Mouse (Mus musculus) right cerebral cortex, postnatal 36 days (tissue): ENCODE measurements at regions not wholly inside any gene's neighbourhood (a gene's known extent, or its start where the extent isn't known, plus 50 kb on each side); places are given as distances from the start of the nearest gene placed in this dataset.

Source experiments
- DNase-seq, 2 experiments: peaks; one replicate each; pipeline ENCODE4 v3.0.0; 2022; ENCODE audit warnings: low spot score in 2 of 2, mixed read lengths in 1 of 2

DNA sequence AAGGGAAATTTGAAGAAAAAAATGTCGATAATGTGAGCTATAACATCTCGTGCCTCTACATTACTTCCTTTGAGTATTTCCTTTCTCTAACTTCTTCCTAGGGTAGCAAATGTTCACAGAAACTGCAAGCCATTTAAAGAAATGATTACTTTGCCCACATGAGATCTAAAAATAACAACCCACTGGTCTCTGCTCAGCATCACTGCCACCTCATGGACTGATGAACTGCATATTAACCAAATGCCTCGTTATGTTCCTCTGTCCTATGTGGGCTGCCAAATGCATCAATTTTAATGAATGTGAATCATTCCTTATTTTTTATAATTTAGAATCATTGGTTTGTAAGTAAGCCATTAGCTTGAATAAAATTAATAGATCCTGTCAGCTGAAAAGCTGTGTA, 590.0 kb upstream of the Nr3c2 start:
- DNase-seq = no peak

DNA sequence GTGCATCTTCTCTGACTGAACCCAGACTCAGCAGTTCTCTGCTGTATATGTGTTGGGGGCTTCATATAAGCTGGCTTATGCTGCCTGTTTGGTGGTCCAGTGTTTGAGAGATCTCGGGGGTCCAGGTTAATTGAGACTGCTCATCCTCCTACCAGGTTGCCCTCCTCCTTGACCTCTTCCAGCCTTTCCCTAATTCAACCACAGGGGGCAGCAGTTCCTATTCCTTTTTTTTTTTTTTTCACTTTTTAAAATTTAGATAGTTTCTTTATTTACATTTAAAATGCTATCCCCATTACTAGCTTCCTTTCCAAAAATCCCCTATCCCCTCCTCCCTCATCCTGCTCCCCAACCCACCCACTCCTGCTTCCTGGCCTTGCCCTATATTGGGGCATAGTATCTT, 570.7 kb upstream of the Nr3c2 start:
- DNase-seq = no peak

DNA sequence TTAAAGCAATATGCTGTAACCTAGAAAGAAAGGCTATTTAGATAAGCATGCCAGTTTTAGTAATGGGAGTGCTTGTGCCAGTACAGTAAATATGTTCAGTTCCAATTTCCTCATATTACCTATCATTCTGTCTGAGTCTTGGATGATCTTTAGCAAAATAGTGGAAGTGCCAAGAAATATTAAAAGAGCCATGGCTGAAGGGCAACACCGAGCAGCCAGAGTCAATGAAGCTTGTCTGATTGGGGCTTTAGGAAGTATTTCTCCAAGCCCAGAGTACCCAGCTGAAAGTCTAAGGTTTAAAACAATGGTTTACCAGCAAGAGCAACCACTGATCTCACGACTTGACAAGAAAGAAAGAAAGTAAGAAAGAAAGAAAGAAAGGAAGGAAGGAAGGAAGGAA, 556.2 kb upstream of the Nr3c2 start:
- no peak for DNase-seq

- no peak for DNase-seq
These were observed 553.1 kb upstream of the Nr3c2 start for GRCm38 (mm10) chr8:76346150-76346549.

- DNase-seq = no peak
These were observed 552.4 kb upstream of the Nr3c2 start for GRCm38 (mm10) chr8:76346832-76347231.

DNA sequence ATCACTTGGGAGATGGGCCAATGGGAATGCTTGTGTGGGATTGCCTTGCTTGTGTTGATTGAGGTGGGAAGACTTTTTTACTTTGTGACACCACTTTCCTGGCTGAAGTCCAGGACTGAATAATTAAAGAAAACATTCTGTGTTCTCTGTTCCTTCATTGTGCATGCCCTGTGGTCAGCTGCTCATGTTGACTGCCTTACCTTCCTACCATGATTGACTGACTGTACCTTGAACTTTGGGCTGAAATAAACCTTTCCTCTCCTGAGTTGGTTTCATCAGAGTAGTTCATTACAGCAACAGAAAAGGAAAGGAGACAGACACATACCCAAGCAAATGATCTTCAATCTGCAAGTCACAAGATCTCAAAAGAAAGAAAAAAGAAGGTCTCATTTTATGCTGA, 524.9 kb upstream of the Nr3c2 start:
- DNase-seq = no peak

GRCm38 (mm10) chr8:76377711-76378110, 521.5 kb upstream of the Nr3c2 start:
- DNase-seq = no peak

GRCm38 (mm10) chr8:76381643-76382042, 517.6 kb upstream of the Nr3c2 start:
- no peak for DNase-seq

GRCm38 (mm10) chr8:76383583-76384281, 515.5 kb upstream of the Nr3c2 start:
- DNase-seq = no peak

DNA sequence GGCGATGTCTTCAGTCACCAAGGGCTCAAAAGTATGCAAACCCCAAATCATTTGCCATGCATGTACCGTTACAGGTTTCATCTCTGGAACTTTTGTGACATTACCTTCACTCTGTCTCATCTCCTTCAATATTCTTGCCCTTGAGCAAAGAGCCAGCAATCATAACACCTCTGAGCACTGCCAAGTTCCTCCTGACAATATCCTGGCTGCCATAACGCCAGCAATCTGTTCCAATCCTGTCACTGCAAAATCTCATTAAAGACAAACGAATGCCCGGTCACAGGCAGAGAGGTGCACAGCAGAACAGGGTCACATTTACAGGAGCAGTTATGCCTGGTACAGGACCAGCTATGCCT, 515.0 kb upstream of the Nr3c2 start:
- no peak for DNase-seq

- DNase-seq = no peak
These were observed 507.2 kb upstream of the Nr3c2 start for GRCm38 (mm10) chr8:76392004-76392403.

- no peak for DNase-seq
These were observed 476.8 kb upstream of the Nr3c2 start for GRCm38 (mm10) chr8:76422459-76422858.

- DNase-seq = no peak
These were observed 476.2 kb upstream of the Nr3c2 start for GRCm38 (mm10) chr8:76422861-76423532.

- peak; percentile 2 to 4 for DNase-seq
These were observed 469.4 kb upstream of the Nr3c2 start for GRCm38 (mm10) chr8:76429818-76430217.

- no peak for DNase-seq
These were observed 466.4 kb upstream of the Nr3c2 start for GRCm38 (mm10) chr8:76432813-76433212.

DNA sequence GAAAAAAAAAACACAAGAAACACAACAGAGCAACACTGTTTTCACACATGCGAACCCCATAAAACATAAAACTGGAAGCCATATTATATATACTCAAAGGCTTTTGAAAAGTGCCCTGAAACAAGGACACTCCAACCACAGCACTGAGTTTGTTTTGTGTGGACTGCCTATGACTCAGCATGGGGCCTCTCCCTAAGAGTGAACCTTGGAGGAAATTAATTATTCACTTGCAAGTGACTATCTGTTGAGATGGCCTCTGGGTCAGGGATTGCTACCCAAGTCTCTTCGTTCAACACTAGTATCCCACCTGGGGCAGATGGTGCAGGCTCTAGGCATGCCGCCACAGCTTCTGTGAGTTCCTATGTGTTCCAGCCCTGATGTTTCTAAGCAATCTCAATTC, 461.3 kb upstream of the Nr3c2 start:
- no peak for DNase-seq

- DNase-seq = no peak
These were observed 424.6 kb upstream of the Nr3c2 start for GRCm38 (mm10) chr8:76474464-76475208.

DNA sequence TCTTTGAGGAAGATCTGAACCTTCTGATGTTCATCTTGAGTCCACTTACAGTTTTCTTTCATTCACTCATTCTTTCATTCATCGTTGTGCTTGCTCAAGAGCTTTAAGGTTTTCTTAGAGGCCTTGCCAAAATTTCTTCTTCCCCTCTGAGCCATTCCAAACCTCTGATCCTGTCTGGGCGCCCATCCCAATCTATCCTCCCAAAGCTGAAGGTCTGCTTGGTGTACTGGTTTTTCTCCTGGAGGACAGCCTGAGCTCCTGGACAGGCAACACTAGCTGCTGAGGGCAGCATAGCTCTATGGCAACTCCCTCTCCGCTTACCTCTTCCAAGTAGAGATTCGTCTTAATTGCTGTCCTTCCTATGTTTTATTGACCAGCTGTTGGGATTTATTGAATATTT, 420.3 kb upstream of the Nr3c2 start:
- DNase-seq = no peak

GRCm38 (mm10) chr8:76503621-76504020, 395.6 kb upstream of the Nr3c2 start:
- DNase-seq = no peak

- DNase-seq = no peak
These were observed 392.0 kb upstream of the Nr3c2 start for GRCm38 (mm10) chr8:76507247-76507646.

DNA sequence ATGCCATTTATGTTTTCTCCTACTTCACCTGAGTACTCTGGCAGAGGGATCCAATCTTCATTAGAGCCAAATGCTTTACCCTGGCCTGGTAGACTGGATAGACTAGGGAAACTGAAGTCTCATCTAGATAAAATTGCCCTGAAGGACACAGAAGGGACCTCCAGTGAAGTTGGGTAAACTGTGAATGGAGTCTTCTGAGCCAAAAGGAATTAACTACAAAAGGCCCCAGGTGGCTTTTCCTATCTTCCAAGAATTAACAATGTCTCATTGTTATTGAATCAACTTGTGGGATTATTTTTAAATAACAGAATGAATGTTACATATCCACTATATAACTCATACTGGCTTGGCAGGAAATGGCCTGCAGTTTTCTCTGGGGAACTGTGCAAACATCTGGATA, 390.0 kb upstream of the Nr3c2 start:
- DNase-seq = no peak

DNA sequence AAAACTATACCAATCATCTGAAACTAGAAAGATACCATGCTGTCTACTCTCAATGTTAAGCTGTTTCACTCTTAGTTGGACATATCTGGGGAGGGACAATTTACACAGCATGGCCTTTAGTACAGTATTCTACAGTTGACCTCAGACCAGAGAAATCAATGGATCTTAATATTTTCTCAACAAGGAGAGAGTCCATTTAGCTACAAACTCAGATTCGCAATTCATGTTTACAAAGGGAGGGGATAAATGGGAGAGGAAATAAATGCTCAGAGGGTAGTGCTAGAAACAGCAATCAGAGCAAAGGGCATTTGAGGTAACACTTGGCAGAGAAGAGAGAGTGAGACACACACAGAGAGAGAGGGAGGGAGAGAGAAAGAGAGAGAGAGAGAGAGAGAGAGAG, 385.1 kb upstream of the Nr3c2 start:
- DNase-seq = no peak
